In the genomic region with DNA sequence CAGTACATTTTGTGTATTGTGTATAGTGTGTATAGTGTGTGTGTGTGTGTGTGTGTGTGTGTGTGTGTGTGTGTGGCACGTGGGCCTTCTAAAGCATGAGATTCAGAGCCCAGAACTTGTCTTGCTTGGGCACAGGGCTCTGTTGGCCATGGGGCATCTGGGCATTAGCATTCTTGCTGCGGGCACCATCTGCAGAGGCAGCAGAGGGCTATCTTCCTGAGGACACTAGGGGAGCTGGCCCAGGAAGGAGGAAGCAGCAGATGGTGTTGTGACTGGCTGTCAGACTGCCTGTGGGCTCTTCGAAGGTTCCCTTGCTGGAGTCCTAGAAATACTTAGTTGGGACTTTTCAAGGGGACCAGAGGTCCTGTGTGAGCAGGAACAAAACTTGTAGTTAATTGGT, we compare ENCODE assay signal across 11 mouse cellular contexts.
DNase-seq lines count a peak whose midpoint lies in the region; ATAC-seq and TF ChIP-seq lines count a peak whose summit lies in the region.
"Had no signal": no experiment of that assay in that cellular context is flagged by ENCODE, and none has a peak within 500 bp of the region (broad histone marks: within the 10 kb centered on the region; RNA-seq: fewer than 3 reads in every experiment).

No protein-coding gene starts in this region.

- no peak for TF ChIP-seq CTCF in gastrocnemius, adult 2 months (IDR thresholded peaks at IDR 0.05)

- DNase-seq in neural tube, embryonic 10.5 days (ENCODE audit: extremely low spot score, low spot score) = no peak
- DNase-seq in cerebellum, adult 9-10 months = peak; percentile 90
- no peak for DNase-seq in ovary, postnatal 36 days (ENCODE audit: low spot score)
- DNase-seq in layer of hippocampus, postnatal 14 days (ENCODE audit: low spot score in 2 of 2) = no peak
- no peak for DNase-seq in gastrocnemius, adult 2 months
- DNase-seq: heart, postnatal 36 days; kidney, adult 18-20 months; kidney, postnatal 36 days had no signal

- WGBS in neural tube, embryonic 14.5 days = 61% methylated on average over 3 of the region's 3 CpGs
- 32% methylated on average over 3 of the region's 3 CpGs for WGBS in forebrain, embryonic 15.5 days

- no peaks in the 10 kb centered on the region for H3K27me3 ChIP-seq in neural tube, embryonic 14.5 days (ENCODE audit: control insufficient read depth, insufficient read depth, low read length)
- no peaks in the 10 kb centered on the region for H3K27me3 ChIP-seq in forebrain, embryonic 15.5 days

- no peaks in the 10 kb centered on the region for H3K36me3 ChIP-seq in neural tube, embryonic 14.5 days (ENCODE audit: control insufficient read depth, insufficient read depth, low read length)
- no peaks in the 10 kb centered on the region for H3K36me3 ChIP-seq in forebrain, embryonic 15.5 days

- no peak overlapping the region for H3K4me2 ChIP-seq in neural tube, embryonic 14.5 days (ENCODE audit: low read depth, low read length)
- no peak overlapping the region for H3K4me2 ChIP-seq in forebrain, embryonic 15.5 days (replicated peaks)

- intact Hi-C loops in gastrocnemius, adult 2 months (cut with DNase I) = no loop called here

- H3K9me3 ChIP-seq in neural tube, embryonic 14.5 days (ENCODE audit: control insufficient read depth, low read length) = no peaks in the 10 kb centered on the region
- H3K9me3 ChIP-seq in forebrain, embryonic 15.5 days = no peaks in the 10 kb centered on the region

- H3K27ac ChIP-seq in neural tube, embryonic 14.5 days (ENCODE audit: low read depth, low read length) = no peak overlapping the region
- H3K27ac ChIP-seq in forebrain, embryonic 15.5 days (replicated peaks) = peak overlapping the region; percentile 70
- no peak overlapping the region for H3K27ac ChIP-seq in gastrocnemius, adult 2 months

- ATAC-seq in neural tube, embryonic 14.5 days (ENCODE audit: low read depth) = peak; percentile 28; the same call in 1 of the 2 replicates
- peak; percentile 79 for ATAC-seq in forebrain, embryonic 15.5 days (replicated peaks)
- ATAC-seq: activated CD4-positive, CD25-positive, alpha-beta regulatory T cell, adult 4 months had no signal

- H3K4me1 ChIP-seq in neural tube, embryonic 14.5 days (ENCODE audit: control insufficient read depth, insufficient read depth, low read length) = no peaks in the 10 kb centered on the region
- peaks cover 26% of the 10 kb centered on the region for H3K4me1 ChIP-seq in forebrain, embryonic 15.5 days

- H3K9ac ChIP-seq in neural tube, embryonic 14.5 days (replicated peaks; ENCODE audit: low read depth, low read length) = no peak overlapping the region
- no peak overlapping the region for H3K9ac ChIP-seq in forebrain, embryonic 15.5 days (replicated peaks)

- H3K4me3 ChIP-seq in neural tube, embryonic 14.5 days (ENCODE audit: low read depth, low read length) = no peak overlapping the region
- H3K4me3 ChIP-seq in forebrain, embryonic 15.5 days = no peak overlapping the region
- H3K4me3 ChIP-seq in gastrocnemius, adult 2 months = no peak overlapping the region
